Mouse (Mus musculus): ENCODE data around the gene Zbtb33. TPM values are rescaled to one million over a fixed set of nuclear protein-coding genes. Genes with fewer than 3 reads are reported as not detected.

Gene Zbtb33
- polyA plus RNA-seq, 1 experiment from 2014 or later = 3.9 TPM

GRCm38 (mm10) chrX:38229888-38230287 is 40.3 kb downstream of the Zbtb33 start:
- 62% methylated on average over 1 of the region's 1 CpGs for WGBS
- H3K36me3 ChIP-seq (ENCODE audit: control insufficient read depth, insufficient read depth, low read length) = no peaks in the 10 kb centered on the region
- no peak overlapping the region for H3K4me3 ChIP-seq (ENCODE audit: control insufficient read depth in 1 of 2, insufficient read depth in 1 of 2, low read depth in 1 of 2, low read length in 2 of 2)

GRCm38 (mm10) chrX:38237731-38238130 is 48.1 kb downstream of the Zbtb33 start:
- H3K4me3 ChIP-seq (ENCODE audit: control insufficient read depth in 1 of 2, insufficient read depth in 1 of 2, low read depth in 1 of 2, low read length in 2 of 2) = no peak overlapping the region
- no peak overlapping the region for H3K27ac ChIP-seq (replicated peaks in 1 of 2; ENCODE audit: control insufficient read depth in 1 of 2, insufficient read depth in 1 of 2, low read depth in 2 of 2, low read length in 2 of 2)
- H3K4me1 ChIP-seq (ENCODE audit: control insufficient read depth in 2 of 2, insufficient read depth in 2 of 2, low read length in 2 of 2) = no peaks in the 10 kb centered on the region
- H3K9me3 ChIP-seq (ENCODE audit: control insufficient read depth, low read length) = no peaks in the 10 kb centered on the region
- no peaks in the 10 kb centered on the region for H3K36me3 ChIP-seq (ENCODE audit: control insufficient read depth, insufficient read depth, low read length)
- no peak overlapping the region for H3K9ac ChIP-seq (ENCODE audit: low read length)
- WGBS = 37% methylated on average over 2 of the region's 2 CpGs
- H3K27me3 ChIP-seq (ENCODE audit: control insufficient read depth, insufficient read depth, low read length) = no peaks in the 10 kb centered on the region
- ATAC-seq (ENCODE audit: insufficient number of reproducible peaks, insufficient read depth, low FRiP score, low read depth) = no peak
- H3K4me2 ChIP-seq (ENCODE audit: low read length) = no peak overlapping the region

More at GRCm38 (mm10) chrX:38229888-38230287, 40.3 kb downstream of the Zbtb33 start:
- Histone ChIP-seq H3K9me3 (ENCODE audit: control insufficient read depth, low read length) (no peaks in the 10 kb centered on the region), H3K4me1 (ENCODE audit: control insufficient read depth in 2 of 2, insufficient read depth in 2 of 2, low read length in 2 of 2) (no peaks in the 10 kb centered on the region), H3K27ac (replicated peaks in 1 of 2; ENCODE audit: control insufficient read depth in 1 of 2, insufficient read depth in 1 of 2, low read depth in 2 of 2, low read length in 2 of 2) (no peak overlapping the region), H3K27me3 (ENCODE audit: control insufficient read depth, insufficient read depth, low read length) (no peaks in the 10 kb centered on the region), H3K9ac (ENCODE audit: low read length) (no peak overlapping the region), H3K4me2 (ENCODE audit: low read length) (no peak overlapping the region)
- ATAC-seq (ENCODE audit: insufficient number of reproducible peaks, insufficient read depth, low FRiP score, low read depth) = no peak

Small RNA genes lying within 50 kb of the gene (microRNA-seq; reads per million reads assigned to microRNA genes)
- gene Mir3110 = 0.84 reads per million

Other genes with a start within 250 kb of the Zbtb33 start
- not detected in 2 replicates for gene Btg1-ps1, start 171.0 kb upstream of the Zbtb33 start, polyA plus RNA-seq (2014; fragmentation: Nextera tagmentation; extraction: Ambion mirVana)
- gene Btg1-ps2, start 146.7 kb upstream of the Zbtb33 start, polyA plus RNA-seq (2014; fragmentation: Nextera tagmentation; extraction: Ambion mirVana) = not detected in 2 replicates
- gene Rhox10, start 123.3 kb upstream of the Zbtb33 start, polyA plus RNA-seq (2014; fragmentation: Nextera tagmentation; extraction: Ambion mirVana) = not detected in 2 replicates
- not detected in 2 replicates for gene Rhox11, start 104.7 kb upstream of the Zbtb33 start, polyA plus RNA-seq (2014; fragmentation: Nextera tagmentation; extraction: Ambion mirVana)
- gene Rhox12, start 78.9 kb upstream of the Zbtb33 start, polyA plus RNA-seq (2014; fragmentation: Nextera tagmentation; extraction: Ambion mirVana) = not detected in 2 replicates
- gene Rhox13, start 68.6 kb upstream of the Zbtb33 start, polyA plus RNA-seq (2014; fragmentation: Nextera tagmentation; extraction: Ambion mirVana) = not detected in 2 replicates
- gene Tmem255a, start 62.6 kb downstream of the Zbtb33 start, polyA plus RNA-seq (2014; fragmentation: Nextera tagmentation; extraction: Ambion mirVana) = 27.0 and 34.1 TPM in 2 replicates
- 0.04 TPM in 1 of 2 replicates, not detected in the other for gene Atp1b4, start 126.4 kb downstream of the Zbtb33 start, polyA plus RNA-seq (2014; fragmentation: Nextera tagmentation; extraction: Ambion mirVana)

Data from heart, embryonic 14.5 days (tissue).